Mouse (Mus musculus) kidney, adult 2 months (tissue): ENCODE measurements around the gene Abtb2.

ENCODE experiments used
- CTCF ChIP-seq: fragments of 200-500 bp; conservative IDR thresholded peaks from 2 replicates; pipeline ENCODE4 v1.5.1; 2011; ENCODE audit warnings: low read depth, mild to moderate bottlenecking, control low read depth, low read length, moderate library complexity, mixed read lengths; ENCODE audit not compliant: insufficient read depth, insufficient read length
- POLR2A ChIP-seq: fragments of 200-500 bp; IDR thresholded peaks from one replicate; pipeline ENCODE4 v1.6.1; 2011; ENCODE audit warnings: low read depth, low read length, control low read depth

GRCm38 (mm10) chr2:103669561-103669960 is 103.5 kb downstream of the Abtb2 start:
- TF ChIP-seq POLR2A (no peak), CTCF (no peak)
